Mouse (Mus musculus) gastrocnemius, adult 18-20 months (tissue): Measurements from ENCODE around the gene Med22. TPM values are rescaled to one million over a fixed set of nuclear protein-coding genes. Genes with fewer than 3 reads are reported as not detected.
"Not testable (repeated sequence)": the region's sequence is repeated elsewhere in the genome, so short reads cannot be mapped to it uniquely, and the experiment has no call there.

Experiments
- DNase-seq: peaks from one replicate; pipeline ENCODE4 v3.0.0; 2021; ENCODE audit warnings: low spot score
- total RNA-seq, 2 experiments: library from RNA; stranded (reverse); gene quantifications; 2 replicates each; pipeline ENCODE4 v1.2.3; 2021

The Med22 gene
- total RNA-seq, 2 experiments from 2014 or later: 16.7 to 17.4 TPM

DNA sequence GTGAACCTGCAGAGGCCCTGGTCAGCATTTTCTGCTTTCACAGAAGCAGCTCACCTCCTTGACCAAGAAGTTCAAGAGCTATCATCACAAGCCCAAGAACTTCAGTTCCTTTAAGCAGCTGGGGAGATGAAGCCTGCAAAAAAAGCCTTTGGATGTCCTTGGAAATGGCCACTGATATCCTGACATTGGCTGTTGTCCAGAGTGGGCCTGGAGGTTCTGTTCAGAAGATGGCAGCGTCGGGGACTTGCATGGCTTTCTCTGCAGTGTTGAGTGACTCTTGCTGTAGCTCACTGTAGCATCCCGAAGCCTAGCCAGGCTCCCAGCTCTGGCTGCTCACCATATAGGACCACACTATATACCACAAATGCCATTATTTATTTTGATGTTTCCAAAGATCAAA is 9.2 kb upstream of the Med22 start:
- DNase-seq: no peak

DNA sequence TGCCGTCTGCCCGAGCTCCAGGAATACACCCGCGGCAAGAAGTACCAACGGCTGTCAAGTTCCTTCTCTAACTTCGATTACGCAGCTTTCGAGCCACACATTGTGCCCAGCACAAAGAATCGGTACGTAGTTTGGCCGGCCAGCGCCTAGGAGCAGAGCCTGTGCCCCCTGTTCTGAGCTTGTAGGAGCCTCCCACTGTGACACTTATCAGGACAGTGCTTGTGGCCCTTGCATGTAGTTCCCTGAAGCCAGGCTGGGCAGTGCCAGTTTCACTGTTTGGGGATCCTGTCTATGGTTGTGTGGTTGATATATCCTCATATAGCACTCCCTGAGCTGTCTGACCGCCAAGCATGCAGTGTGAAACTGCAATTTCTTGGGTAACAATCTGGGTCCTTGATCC is 6.3 kb upstream of the Med22 start:
- no peak for DNase-seq

DNA sequence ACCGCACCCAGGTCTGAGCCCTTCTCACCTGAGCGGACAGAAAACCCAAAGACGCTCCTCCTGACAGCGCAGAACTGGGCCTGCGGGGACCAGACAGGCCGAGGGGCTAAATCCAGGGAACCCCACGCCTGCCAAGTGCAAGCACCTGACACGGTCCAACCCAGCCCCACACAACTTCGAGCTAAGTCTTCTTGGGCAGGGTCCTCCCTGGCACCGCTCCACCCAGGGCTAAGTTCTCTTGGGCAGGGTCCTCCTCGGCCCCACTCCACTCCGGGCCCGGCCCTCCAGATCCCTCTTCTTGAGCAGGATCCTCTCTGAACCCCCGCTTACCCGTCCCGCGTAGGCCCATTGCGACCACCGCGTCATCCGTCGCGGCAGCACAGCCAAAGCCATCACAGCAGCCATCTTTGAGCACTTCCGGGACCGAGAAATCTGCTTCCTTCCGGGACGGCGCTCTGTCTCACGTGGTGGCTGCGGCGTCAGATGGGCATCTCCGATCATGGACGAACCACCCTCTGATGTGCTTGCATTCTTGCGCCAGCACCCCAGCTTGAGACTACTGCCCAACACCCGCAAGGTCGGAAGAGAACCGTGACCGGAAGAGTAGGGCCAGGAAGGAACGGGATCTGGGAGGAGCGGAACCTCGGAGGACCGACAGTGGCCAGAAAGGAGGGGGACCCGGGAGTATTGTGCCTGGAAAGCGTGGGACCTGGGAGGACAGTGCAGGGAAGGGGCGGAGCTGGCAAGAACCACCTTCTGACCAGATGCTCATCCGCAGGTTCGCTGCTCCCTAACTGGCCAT is 5.7 kb upstream of the Med22 start, which contains the start of the genes Surf2 and Surf1:
TSS of gene Surf2 (plus strand) at position 441 of the 802 bp plus-strand sequence.
TSS of gene Surf1 (minus strand) at position 604 of the 802 bp plus-strand sequence.
- peak; percentile 78 for DNase-seq

DNA sequence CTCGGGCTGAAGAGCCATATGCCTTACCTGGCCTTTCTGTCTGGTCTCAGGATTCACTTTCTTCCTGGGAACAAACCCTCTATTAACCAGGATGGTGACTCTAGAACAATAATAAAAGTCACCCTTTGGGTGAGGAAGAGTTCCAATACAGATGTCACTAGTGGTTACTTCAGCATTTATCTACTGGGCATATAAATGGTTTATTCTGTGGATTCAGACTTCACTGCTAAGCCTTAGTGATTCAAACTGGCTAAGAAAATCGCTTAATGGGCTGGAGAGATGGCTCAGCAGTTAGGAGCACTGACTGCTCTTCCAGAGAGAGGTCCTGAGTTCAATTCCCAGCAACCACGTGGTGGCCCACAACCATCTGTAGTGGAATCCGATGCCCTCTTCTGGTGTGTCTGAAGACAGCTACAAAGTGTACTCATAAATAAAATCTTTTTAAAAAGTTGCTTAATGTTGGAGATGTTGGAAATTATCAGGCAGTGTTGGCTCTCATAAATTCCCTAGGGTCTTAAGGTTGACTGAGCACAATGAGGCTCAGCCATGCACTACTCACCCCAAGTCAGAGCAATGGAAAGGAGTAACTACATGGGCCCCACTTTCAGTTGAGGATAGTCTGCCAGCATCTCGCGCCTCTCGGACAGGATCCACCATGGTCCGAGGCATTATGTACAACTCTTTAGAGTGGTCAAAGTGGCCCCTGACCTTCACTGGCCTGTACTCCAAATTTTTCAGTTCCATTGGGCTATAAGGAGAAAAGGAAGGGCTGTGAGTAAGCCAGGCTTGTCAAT is 3.9 kb upstream of the Med22 start:
- no peak for DNase-seq

DNA sequence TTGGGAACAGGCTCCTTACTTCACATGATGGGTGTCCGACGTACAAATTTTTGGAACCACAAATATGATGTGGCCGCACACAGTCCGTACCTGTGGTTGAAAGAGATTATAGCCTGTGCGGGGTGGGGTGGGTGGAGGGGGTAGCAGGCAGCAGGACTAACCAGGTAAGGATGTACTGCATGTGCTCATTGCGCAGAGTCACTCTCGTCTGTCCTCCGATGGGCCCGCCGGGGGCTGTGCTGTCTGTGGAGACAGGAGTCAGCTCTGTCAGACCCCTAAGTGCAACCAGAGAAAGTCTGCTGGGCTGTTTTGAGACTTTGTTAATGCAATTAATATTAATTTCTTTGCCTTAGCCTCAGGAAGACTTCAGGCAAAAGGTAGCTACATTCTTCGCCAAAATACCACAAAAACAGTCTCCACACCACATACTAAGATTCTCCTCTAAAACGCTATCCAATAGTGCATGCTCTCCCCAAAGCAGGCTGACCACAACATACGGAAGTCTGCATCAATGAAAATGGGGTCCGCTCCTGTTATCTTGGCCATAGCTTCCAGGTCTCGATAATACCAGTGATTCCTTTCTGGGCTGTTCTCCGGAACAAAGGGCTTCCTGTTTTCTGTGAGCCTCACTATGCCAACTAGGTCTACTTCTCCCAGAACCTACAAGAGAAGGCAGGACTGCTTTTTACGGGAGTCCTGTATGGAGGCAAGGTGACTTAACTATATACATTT is 3.1 kb upstream of the Med22 start:
- DNase-seq: no peak

DNA sequence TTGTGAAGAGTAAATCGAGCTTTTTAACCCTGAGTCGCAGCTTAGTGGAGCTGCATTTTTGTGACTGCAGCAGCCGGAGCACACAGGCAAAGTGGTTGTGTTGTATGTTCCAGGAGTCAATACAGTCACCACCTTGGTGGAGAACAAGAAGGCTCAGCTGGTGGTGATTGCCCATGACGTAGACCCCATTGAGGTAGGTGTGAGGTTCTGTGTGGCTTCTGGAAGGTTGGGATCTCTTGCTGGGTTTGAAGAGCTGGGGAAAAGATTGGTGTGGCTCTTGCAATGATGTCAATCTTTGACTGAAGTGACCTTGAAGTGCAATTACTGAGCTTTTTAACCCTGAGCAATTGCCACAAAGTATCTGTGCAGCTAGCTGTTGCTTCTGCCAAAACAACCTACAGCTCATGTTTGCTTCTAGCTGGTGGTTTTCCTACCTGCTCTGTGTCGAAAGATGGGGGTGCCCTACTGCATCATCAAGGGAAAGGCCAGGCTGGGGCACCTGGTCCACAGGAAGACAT is 1.8 kb upstream of the Med22 start:
- DNase-seq: no peak

DNA sequence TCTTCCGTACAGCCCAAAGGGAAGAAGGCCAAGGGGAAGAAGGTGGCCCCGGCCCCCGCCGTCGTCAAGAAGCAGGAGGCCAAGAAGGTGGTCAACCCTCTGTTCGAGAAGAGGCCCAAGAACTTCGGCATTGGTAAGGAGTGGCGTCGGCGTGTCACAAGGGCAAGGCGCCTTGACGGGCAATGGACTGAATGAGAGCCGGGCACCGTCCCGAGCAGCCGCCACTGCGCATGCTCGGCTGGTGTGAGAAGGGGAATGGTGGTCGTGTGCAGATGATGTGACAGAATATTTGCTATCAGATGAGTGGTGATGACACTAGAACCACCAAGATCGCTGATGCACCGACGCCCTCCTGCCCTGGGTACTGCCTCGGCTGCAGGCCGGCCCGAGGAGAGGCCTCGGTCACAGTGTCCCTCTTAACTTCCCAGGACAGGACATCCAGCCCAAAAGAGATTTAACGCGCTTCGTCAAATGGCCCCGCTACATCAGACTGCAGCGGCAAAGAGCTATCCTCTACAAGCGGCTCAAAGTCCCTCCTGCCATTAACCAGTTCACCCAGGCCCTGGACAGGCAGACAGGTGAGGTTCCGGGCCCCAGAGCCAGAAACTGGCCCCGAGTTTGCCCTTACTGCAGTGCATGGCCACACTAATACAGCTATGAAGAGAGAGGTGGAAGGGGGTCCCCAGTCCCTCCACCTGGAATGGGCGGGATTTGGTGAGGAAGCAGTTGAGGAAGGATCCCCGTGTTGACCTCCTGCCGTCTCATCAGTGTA is 703 bp upstream of the Med22 start:
- DNase-seq: no peak

DNA sequence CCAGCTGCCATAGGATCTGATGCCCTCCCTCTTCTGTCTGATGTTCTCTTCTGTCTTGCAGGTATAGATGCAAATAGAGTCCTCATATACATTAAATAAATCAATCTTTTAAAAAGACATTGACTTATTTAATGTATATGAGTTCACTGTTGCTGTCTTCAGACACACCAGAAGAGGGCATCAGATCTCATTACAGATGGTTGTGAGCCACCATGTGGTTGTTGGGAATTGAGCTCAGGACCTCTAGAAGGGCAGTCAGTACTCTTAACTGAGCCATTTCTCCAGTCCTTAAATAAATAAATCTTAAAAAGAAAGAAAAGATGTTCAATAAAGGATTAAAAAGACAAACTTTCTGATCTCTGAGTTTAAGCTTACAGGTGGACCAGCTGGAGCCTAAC is 1.1 kb downstream of the Med22 start:
- DNase-seq: no peak

DNA sequence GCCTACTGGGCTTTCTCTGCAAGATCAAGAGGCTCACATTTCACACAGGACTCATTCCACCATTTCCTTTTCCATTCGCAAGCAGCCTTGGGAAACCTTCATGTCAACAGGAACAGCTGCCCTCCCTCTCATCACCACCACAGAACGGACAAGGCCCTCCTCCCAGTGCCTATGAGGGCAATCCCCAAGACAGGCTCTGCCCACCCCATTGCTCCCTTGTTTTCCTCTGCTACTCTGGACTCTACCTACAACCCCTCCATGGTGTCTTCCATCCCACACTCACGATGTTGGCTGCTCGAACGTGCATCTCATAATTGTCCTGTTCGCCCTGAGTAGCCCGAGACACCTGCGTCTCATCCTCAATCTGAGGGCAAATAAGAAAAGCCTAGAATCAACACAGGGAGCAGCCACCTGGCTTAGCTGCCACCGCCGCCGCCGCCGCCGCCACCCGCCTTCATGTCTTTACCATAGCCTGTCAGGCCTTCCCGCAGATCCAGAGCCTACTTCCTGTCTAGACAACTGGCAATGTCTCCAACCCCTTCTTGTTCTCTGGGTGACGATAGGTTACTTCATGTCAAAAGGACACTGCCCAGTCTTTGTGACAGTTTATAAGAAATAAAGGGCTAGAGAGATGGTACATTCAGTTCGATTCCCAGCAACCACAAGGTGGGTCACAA is 1.6 kb downstream of the Med22 start:
- no peak for DNase-seq

DNA sequence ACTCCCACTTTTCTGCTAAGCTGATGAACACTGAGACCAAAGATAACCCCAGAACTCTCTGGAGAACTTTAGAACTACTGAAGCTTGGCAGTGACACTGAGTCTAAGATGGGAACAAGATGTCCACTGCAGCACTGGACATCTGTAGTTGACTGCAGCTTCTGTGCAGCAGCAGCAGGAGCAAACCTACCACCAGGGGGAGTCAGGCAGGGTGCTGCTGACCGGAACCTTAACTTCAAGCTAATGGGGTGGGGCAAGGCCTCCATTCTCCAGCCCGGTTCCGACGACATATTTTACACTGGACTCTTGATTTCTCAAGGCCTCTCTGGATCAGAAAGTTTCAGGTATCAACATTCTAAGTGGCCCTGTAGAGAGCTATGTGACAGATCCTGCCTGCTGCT is 3.4 kb downstream of the Med22 start:
- no peak for DNase-seq

DNA sequence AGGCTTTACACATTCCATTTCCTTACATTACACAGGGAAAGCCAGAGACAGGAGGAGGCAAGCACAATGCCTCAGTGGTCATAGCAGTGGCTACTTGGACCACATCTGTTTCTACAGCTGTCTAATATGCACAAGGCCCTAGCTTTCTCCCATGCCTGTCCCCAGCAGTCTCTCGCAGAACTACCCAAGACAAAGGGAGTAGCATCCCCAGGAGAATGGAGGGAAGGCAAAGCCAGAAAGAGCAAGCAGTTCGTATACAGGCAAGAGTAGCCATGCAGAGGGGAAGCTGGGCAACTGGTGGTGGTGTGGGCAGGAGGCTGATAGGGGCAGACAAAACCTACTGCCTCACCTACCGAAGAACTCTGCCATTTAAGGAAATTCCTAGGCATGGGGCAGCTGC is 4.0 kb downstream of the Med22 start:
- no peak for DNase-seq

DNA sequence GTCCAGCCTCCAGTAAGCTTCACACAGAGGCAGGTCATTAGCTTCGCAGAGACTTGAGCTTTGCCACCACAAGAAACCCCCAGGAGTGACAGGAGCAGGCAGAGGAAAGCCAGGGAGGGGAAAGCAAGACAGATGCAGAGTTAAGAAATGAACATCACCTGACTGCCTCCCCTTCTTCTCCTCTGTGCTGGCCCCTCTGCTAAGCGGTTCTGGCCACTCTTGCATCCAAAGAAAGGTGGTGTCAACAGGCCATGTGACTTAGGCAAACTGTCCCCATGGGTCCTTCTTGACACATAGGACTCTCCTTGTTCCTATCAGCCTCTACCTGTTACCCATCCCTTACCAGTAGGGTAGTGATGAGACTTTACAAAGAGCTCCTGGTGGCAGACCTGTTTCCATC is 4.5 kb downstream of the Med22 start:
- DNase-seq: no peak

DNA sequence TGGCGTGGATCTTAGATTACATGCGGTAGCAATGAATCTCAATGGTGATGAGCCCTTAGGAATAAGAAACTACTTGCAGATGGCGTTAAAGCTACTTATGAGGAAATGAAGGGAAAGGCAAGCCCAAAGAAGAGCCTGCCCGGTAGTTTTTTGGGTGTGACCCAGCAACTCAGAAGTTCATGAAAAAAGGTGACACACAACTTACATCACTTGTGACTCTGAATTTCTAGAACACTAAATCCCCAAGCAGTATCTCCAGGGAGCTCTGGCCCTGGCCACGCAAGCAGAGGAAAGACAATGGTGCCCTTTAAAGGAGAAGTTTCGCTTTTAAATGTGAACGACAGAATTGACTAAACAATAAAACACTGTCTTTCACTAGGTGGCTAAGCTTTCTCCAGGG is 7.2 kb downstream of the Med22 start:
- no peak for DNase-seq

DNA sequence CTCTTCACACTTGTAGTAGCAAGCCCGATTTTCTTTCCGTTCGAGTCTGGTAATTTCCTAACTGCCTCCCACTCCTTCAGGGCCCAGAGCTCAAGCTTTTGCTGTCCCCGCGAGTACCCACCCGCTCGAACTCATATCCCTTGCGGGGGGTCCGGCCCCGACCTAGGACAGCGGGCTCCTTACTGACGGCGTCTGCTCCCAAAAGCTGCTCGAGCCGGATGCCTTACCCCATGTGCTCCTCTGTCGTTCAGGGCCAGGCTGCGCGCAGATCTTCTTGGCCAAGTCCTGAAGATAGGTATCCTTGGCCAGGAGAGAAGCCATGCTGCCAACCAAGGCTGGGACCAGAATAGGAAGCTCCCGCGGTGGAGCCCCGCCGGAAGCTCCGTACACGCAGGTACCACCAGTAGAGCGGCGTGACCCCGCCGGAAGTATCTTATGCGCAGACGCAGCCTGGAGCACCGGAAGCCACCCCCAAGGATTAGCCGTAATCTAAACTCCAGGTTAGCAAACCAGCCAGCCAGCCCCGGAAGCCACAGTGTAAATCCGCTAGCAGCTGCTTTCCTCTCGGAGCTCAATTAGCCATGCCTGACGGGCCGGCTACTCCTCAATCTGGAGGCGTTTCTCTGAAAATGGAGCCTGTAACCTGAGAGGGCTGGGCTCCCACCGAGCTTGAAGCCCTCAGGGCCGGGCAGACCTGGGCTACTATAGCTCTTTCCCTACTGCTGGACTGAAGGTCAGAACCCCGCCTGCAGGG is 7.8 kb downstream of the Med22 start, which contains the start of gene Surf6:
TSS of gene Surf6 (minus strand) at position 413 of the 754 bp plus-strand sequence.
- DNase-seq: peak; percentile 94

DNA sequence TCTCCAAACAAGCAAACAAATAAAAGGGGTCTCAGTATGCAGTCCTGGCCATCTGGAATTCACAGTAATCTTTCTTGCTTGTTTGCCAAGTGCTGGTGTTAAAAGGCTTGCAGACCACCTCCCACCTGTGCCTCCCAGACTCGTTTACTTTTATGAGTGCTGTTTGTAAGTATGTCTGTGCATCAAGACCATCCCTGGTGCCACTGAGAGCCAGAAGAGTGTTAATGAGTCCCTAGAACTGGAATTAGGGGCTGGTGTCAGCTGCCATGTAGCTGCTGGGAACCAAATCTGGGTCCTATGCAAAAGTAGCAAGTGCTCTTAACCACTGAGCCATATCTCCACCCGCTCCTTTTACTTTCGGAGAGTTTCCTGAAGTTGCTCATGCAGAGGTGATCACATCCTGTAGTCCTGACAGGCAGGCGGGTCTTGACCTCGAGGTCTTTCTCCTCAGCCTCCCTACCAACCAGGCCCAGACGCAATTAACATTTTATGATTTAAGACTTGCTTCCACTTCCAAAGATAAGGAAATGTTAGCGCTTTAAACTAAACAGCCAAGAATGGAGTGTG is 8.6 kb downstream of the Med22 start:
- no peak for DNase-seq

DNA sequence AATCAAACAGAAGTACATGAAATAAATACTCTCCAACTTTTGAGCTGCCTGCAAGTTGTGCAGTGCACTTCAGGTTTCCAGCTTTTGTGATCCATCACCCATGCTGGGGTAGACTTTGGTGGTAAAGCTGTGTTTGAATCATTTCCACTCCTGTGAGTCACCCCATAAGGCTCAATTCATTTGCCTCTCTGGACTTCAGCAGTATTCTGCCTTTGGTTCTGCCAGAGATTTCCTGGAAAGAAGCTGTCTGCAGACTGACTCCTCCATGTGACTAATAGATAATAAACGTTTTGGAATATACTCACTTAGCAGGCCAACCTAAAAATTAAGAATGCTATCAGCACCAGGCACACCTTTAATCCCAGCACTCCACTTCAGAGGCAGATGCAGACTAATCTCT is 9.7 kb downstream of the Med22 start:
- no peak for DNase-seq

DNA sequence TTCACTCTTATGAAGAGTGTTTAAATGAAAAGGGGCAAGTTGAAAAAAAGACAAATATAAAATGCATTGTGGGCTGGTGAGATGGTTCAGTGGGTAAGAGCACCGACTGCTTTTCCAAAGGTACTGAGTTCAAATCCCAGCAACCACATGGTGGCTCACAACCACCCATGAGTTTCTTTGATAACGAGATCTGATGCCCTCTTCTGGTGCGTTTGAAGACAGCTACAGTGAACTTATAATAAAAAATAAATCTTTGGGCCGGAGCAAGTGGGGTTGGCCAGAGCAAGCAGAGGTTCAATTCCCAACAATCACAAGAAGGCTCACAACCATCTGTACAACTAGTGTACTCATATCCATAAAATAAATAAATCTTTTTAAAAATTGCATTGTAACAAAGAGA is 14.6 kb downstream of the Med22 start:
- no peak for DNase-seq

DNA sequence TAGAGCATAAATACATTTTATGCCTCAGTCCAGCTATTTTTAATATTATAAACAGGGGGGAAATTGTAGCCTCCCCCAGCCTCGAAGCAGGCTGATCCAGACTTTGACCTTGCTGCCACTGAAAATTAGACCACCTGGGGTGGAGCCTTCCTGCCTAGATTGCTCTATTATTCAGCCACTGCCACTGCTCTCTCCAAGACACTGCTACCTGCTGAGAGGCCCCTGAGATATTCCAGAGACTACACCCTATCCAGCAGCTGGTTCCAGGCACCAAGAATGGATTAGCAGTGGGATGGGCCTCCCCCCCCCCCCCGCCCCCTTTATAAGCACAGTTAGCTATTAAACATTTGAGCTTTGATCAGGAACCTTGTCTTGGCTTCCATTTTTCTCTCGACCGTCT is 24.3 kb downstream of the Med22 start:
- DNase-seq: not testable (repeated sequence)

DNA sequence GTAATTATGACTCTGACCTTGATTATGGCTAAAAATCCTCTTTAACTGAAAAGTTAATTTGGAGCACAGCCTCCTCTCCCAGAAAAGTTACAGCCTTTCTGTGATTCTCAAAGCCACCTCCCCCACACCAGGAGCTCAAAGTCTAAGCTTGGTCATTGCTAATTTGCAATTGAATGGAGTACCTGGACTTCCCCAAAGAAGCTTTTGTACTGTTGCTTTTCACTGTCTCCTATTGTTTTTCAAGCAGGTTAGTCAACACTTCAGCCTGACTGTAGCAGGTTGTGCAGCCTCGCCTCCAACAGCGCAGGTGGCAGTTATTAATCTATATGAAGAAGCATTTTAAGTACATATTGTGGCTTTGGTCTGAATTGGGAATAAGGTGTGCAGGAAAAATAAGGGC is 24.9 kb downstream of the Med22 start:
- DNase-seq: not testable (repeated sequence)
